ENCODE assay signal across 21 mouse cellular contexts in the genomic region with DNA sequence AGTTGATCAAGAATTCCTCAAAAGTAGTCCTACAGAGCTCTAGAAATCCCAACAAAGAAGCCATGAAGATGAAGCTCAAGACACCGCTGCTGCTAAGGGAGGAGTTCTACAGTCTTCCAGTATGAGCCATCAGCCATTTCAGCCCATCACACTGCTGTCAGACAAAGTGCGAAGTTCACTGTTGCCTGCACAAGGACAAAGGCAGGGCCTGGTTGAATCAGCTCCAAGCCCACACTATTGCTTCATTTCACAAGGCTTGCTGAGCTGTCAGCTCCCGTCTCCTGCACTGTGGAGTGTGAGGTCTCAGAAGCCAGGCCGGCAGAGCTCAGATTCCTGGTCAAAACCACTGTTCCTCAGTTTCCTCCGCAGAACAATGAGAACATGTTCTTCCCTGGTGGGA. TPM values are rescaled to one million over a fixed set of nuclear protein-coding genes. Genes with fewer than 3 reads are reported as not detected.
DNase-seq lines count a peak whose midpoint lies in the region; ATAC-seq and TF ChIP-seq lines count a peak whose summit lies in the region.
"Had no signal": no experiment of that assay in that cellular context is flagged by ENCODE, and none has a peak within 500 bp of the region (broad histone marks: within the 10 kb centered on the region; RNA-seq: fewer than 3 reads in every experiment).

No protein-coding gene starts in this region.

- no peak overlapping the region for H3K27ac ChIP-seq in kidney, embryonic 16.5 days (ENCODE audit: low read length)
- H3K27ac ChIP-seq in liver, postnatal 0 days (ENCODE audit: low read depth), result no peak overlapping the region
- H3K27ac ChIP-seq in liver, embryonic 11.5 days (ENCODE audit: low read depth, low read length), result no peak overlapping the region
- H3K27ac ChIP-seq: forebrain, embryonic 13.5 days; hindbrain, embryonic 14.5 days; limb, embryonic 13.5 days had no signal

- no peaks in the 10 kb centered on the region for H3K36me3 ChIP-seq in kidney, embryonic 16.5 days (ENCODE audit: insufficient read depth, low read length)
- no peaks in the 10 kb centered on the region for H3K36me3 ChIP-seq in liver, postnatal 0 days (replicated peaks; ENCODE audit: insufficient read depth, low read length)
- H3K36me3 ChIP-seq in liver, embryonic 11.5 days (ENCODE audit: control insufficient read depth, insufficient read depth, low read length), result no peaks in the 10 kb centered on the region
- H3K36me3 ChIP-seq: heart, embryonic 12.5 days; limb, embryonic 13.5 days had no signal

- no peaks in the 10 kb centered on the region for H3K27me3 ChIP-seq in kidney, embryonic 16.5 days (ENCODE audit: insufficient read depth, low read length)
- no peaks in the 10 kb centered on the region for H3K27me3 ChIP-seq in liver, postnatal 0 days (ENCODE audit: insufficient read depth, low read length)
- no peaks in the 10 kb centered on the region for H3K27me3 ChIP-seq in liver, embryonic 11.5 days (replicated peaks; ENCODE audit: control insufficient read depth, insufficient read depth, low read length)
- H3K27me3 ChIP-seq: forebrain, embryonic 13.5 days; limb, embryonic 13.5 days had no signal

- intact Hi-C loops in heart, postnatal 14 days (cut with DNase I), result no loop called here

- no peak overlapping the region for H3K4me2 ChIP-seq in kidney, embryonic 16.5 days (replicated peaks; ENCODE audit: low read depth, low read length)
- H3K4me2 ChIP-seq in liver, postnatal 0 days (ENCODE audit: low read depth, low read length), result no peak overlapping the region
- H3K4me2 ChIP-seq in liver, embryonic 11.5 days, result no peak overlapping the region
- H3K4me2 ChIP-seq: forebrain, embryonic 13.5 days; heart, embryonic 12.5 days; hindbrain, embryonic 14.5 days; limb, embryonic 13.5 days; lung, embryonic 14.5 days had no signal

- DNase-seq in kidney, adult 8-10 months, result peak; percentile 48 to 57
- DNase-seq in liver, postnatal 0 days, result peak; percentile 27
- no peak for DNase-seq in liver, embryonic 11.5 days (ENCODE audit: low spot score)
- DNase-seq in adrenal gland, postnatal 10 days, result peak; percentile 53
- no peak for DNase-seq in thymus, postnatal 14 days
- no peak for DNase-seq in heart, postnatal 14 days
- DNase-seq: B cell, adult 2 months; cerebellum, adult 9-10 months; gastrocnemius, postnatal 10 days; heart, adult 11 months; lung, embryonic 14.5 days; lung, postnatal 36 days; right cerebral cortex, postnatal 25 days; thymus, adult 18-20 months had no signal

- H3K4me3 ChIP-seq in kidney, embryonic 16.5 days (ENCODE audit: low read length), result no peak overlapping the region
- H3K4me3 ChIP-seq in liver, postnatal 0 days (ENCODE audit: low read depth, low read length), result no peak overlapping the region
- H3K4me3 ChIP-seq in liver, embryonic 11.5 days (ENCODE audit: low read depth, low read length), result no peak overlapping the region
- H3K4me3 ChIP-seq: forebrain, embryonic 13.5 days; heart, embryonic 12.5 days; limb, embryonic 13.5 days had no signal

- H3K9ac ChIP-seq in kidney, embryonic 16.5 days (replicated peaks; ENCODE audit: low read length), result no peak overlapping the region
- no peak overlapping the region for H3K9ac ChIP-seq in liver, postnatal 0 days (replicated peaks)
- no peak overlapping the region for H3K9ac ChIP-seq in liver, embryonic 11.5 days (ENCODE audit: low read depth, low read length)
- H3K9ac ChIP-seq: forebrain, embryonic 13.5 days; heart, embryonic 12.5 days; hindbrain, embryonic 14.5 days; limb, embryonic 13.5 days; lung, embryonic 14.5 days had no signal

- 89% methylated on average over 5 of the region's 5 CpGs for WGBS in kidney, embryonic 16.5 days
- WGBS in liver, postnatal 0 days (ENCODE audit: insufficient replicate concordance), result 69% methylated on average over 5 of the region's 5 CpGs
- WGBS in liver, embryonic 11.5 days, result 82% methylated on average over 5 of the region's 5 CpGs

- H3K4me1 ChIP-seq in kidney, embryonic 16.5 days (ENCODE audit: insufficient read depth, low read length), result no peaks in the 10 kb centered on the region
- H3K4me1 ChIP-seq in liver, postnatal 0 days (ENCODE audit: insufficient read depth), result no peaks in the 10 kb centered on the region
- H3K4me1 ChIP-seq in liver, embryonic 11.5 days (replicated peaks; ENCODE audit: control insufficient read depth, insufficient read depth, low read length), result no peaks in the 10 kb centered on the region
- H3K4me1 ChIP-seq: forebrain, embryonic 13.5 days; heart, embryonic 12.5 days; limb, embryonic 13.5 days had no signal

- H3K9me3 ChIP-seq in kidney, embryonic 16.5 days (ENCODE audit: low read length), result no peaks in the 10 kb centered on the region
- no peaks in the 10 kb centered on the region for H3K9me3 ChIP-seq in liver, postnatal 0 days (ENCODE audit: low read length)
- H3K9me3 ChIP-seq in liver, embryonic 11.5 days (ENCODE audit: control insufficient read depth, low read length), result no peaks in the 10 kb centered on the region
- H3K9me3 ChIP-seq: forebrain, embryonic 13.5 days; limb, embryonic 13.5 days had no signal

- ATAC-seq in kidney, embryonic 16.5 days (ENCODE audit: low FRiP score, low TSS enrichment), result no peak
- ATAC-seq in liver, postnatal 0 days, result peak; percentile 75
- no peak for ATAC-seq in liver, embryonic 11.5 days (replicated peaks; ENCODE audit: low FRiP score)
- ATAC-seq: forebrain, embryonic 13.5 days had no signal

- no peak for TF ChIP-seq CTCF in liver, postnatal 0 days (IDR thresholded peaks at IDR 0.05; ENCODE audit: low read depth)

- no peak for TF ChIP-seq EP300 in liver, postnatal 0 days (IDR thresholded peaks at IDR 0.05; ENCODE audit: low read depth)

RNA-seq across cellular contexts. Expression of gene Npas2, which starts 49.9 kb away (rescaled TPM):
- polyA plus RNA-seq in kidney, embryonic 16.5 days (2015; fragmentation: Nextera tagmentation; extraction: Ambion mirVana), result 0.69 and 1.3 TPM in 2 replicates
- polyA plus RNA-seq in liver, postnatal 0 days (2015; fragmentation: Nextera tagmentation; extraction: Ambion mirVana), result 0.11 and 0.15 TPM in 2 replicates
- 0.04 and 0.11 TPM in 2 replicates for polyA plus RNA-seq in liver, embryonic 11.5 days (2014; fragmentation: Nextera tagmentation; extraction: Ambion mirVana)
- total RNA-seq in adrenal gland, postnatal 10 days (2021), result 1 to 10 TPM; 6.2 to 7.6 TPM
- 1 to 10 TPM; 6.6 to 7.9 TPM for total RNA-seq in heart, postnatal 14 days (2021)
- total RNA-seq: common myeloid progenitor, adult 5-6 weeks; neutrophil, adult 5-6 weeks had no signal

Comparison
In these comparisons a context has a peak if more than half of its experiments do, and no peak if none do; other contexts are left out.
1. DNase-seq: peak in kidney, adult 8-10 months (2 of 2), liver, postnatal 0 days (single experiment) and adrenal gland, postnatal 10 days (single experiment); none in liver, embryonic 11.5 days (single experiment), thymus, postnatal 14 days (single experiment) and heart, postnatal 14 days (0 of 2).